In the genomic region with DNA sequence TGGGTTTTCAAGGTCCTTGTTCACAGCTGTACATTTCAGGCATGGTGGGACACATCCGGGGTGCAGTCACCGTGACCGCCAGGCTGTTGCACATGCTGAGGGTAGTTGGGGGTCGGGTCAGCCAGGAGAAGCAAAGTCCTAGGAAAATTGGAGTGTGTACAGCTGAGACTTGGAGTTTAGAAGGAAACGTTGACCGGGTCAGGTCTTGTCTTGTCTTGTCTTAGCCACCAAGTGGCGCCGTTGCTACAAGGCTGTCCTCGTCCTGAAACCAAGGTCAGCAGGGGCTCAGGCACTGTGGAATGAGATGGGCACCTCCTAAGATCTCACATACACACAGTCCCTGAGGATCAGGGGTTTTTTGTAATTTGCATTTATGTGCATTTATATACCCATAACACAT, we compare ENCODE assay signal across 7 mouse cellular contexts. TPM values are rescaled to one million over a fixed set of nuclear protein-coding genes. Genes with fewer than 3 reads are reported as not detected.
DNase-seq lines count a peak whose midpoint lies in the region; ATAC-seq and TF ChIP-seq lines count a peak whose summit lies in the region.

No protein-coding gene starts in this region.

- no peak for TF ChIP-seq POLR2A in cortical plate, adult 2 months (IDR thresholded peaks at IDR 0.05; ENCODE audit: extremely low read depth, insufficient read depth, low read length)
- TF ChIP-seq POLR2A in heart, adult 2 months (IDR thresholded peaks at IDR 0.05; ENCODE audit: insufficient read depth, low read depth, low read length): no peak

- intact Hi-C loops in heart, adult 2 months (cut with DNase I): loop anchor here (2.0 to 10.0 kb wide), 2 partner anchors 337 to 375 kb away; no protein-coding TSS in a partner anchor

- H3K79me2 ChIP-seq in heart, adult 2 months (replicated peaks; ENCODE audit: control insufficient read depth, insufficient read depth, low read length): no peaks in the 10 kb centered on the region

- H3K9ac ChIP-seq in heart, adult 2 months (ENCODE audit: low read depth, low read length): no peak overlapping the region
- no peak overlapping the region for H3K9ac ChIP-seq in kidney, embryonic 14.5 days (ENCODE audit: low read depth, low read length)

- 6% methylated on average over 9 of the region's 9 CpGs for WGBS in heart, adult 2 months
- WGBS in kidney, embryonic 14.5 days: 5% methylated on average over 9 of the region's 9 CpGs

- no peaks in the 10 kb centered on the region for H3K27me3 ChIP-seq in E14TG2a.4 (ENCODE audit: insufficient read depth, low read length)
- 0 out of 2 replicates have a peak, but pooled peaks cover 1% of the 10 kb centered on the region for H3K27me3 ChIP-seq in heart, adult 2 months (ENCODE audit: control insufficient read depth, insufficient read depth, low read length)
- H3K27me3 ChIP-seq in kidney, embryonic 14.5 days (ENCODE audit: control insufficient read depth, insufficient read depth, low read length): no peaks in the 10 kb centered on the region

- H3K4me3 ChIP-seq in E14TG2a.4 (replicated peaks; ENCODE audit: low read length): no peak overlapping the region
- H3K4me3 ChIP-seq in cortical plate, adult 2 months (ENCODE audit: insufficient read depth, low read length): no peak overlapping the region
- H3K4me3 ChIP-seq in heart, adult 2 months: no peak overlapping the region
- H3K4me3 ChIP-seq in kidney, embryonic 14.5 days (ENCODE audit: low read length): no peak overlapping the region

- TF ChIP-seq CTCF in E14TG2a.4 (conservative IDR thresholded peaks at IDR 0.05; ENCODE audit: low read length): peak; percentile 43
- peak; percentile 80 for TF ChIP-seq CTCF in cortical plate, adult 2 months (IDR thresholded peaks at IDR 0.05; ENCODE audit: extremely low read depth, insufficient read depth, low read length)
- peak; percentile 74 for TF ChIP-seq CTCF in heart, adult 2 months (IDR thresholded peaks at IDR 0.05)

- no peak overlapping the region for H3K4me2 ChIP-seq in kidney, embryonic 14.5 days (replicated peaks; ENCODE audit: low read depth, low read length)

- H3K36me3 ChIP-seq in E14TG2a.4 (ENCODE audit: insufficient read depth, low read length): no peaks in the 10 kb centered on the region
- H3K36me3 ChIP-seq in heart, adult 2 months (ENCODE audit: control insufficient read depth, insufficient read depth, low read length): no peaks in the 10 kb centered on the region
- no peaks in the 10 kb centered on the region for H3K36me3 ChIP-seq in kidney, embryonic 14.5 days (ENCODE audit: control insufficient read depth, insufficient read depth, low read length)

- no peaks in the 10 kb centered on the region for H3K9me3 ChIP-seq in E14TG2a.4 (ENCODE audit: low read length)
- no peaks in the 10 kb centered on the region for H3K9me3 ChIP-seq in kidney, embryonic 14.5 days (ENCODE audit: control insufficient read depth, low read length)

- DNase-seq in ZHBTc4 (ENCODE audit: low read depth, low spot score): peak; percentile 79
- DNase-seq in heart, adult 2 months: peak; percentile 32 to 41
- DNase-seq in lung, postnatal 14 days: peak; percentile 57
- peak; percentile 75 for DNase-seq in retina, postnatal 1 day

- ATAC-seq in kidney, embryonic 14.5 days (ENCODE audit: low FRiP score, low TSS enrichment): peak; percentile 77

- H3K27ac ChIP-seq in cortical plate, adult 2 months (ENCODE audit: insufficient read depth, low read length): no peak overlapping the region
- no peak overlapping the region for H3K27ac ChIP-seq in heart, adult 2 months
- no peak overlapping the region for H3K27ac ChIP-seq in kidney, embryonic 14.5 days (ENCODE audit: low read depth, low read length)

- TF ChIP-seq EP300 in heart, adult 2 months (IDR thresholded peaks at IDR 0.05; ENCODE audit: insufficient read depth, low read depth, low read length): no peak

- H3K4me1 ChIP-seq in E14TG2a.4 (replicated peaks; ENCODE audit: low read depth, low read length): 0 out of 2 replicates have a peak, but pooled peaks cover 2% of the 10 kb centered on the region
- H3K4me1 ChIP-seq in cortical plate, adult 2 months (ENCODE audit: control insufficient read depth, insufficient read depth, low read length): no peaks in the 10 kb centered on the region
- no peaks in the 10 kb centered on the region for H3K4me1 ChIP-seq in heart, adult 2 months (ENCODE audit: control insufficient read depth, insufficient read depth, low read length)
- H3K4me1 ChIP-seq in kidney, embryonic 14.5 days (ENCODE audit: control insufficient read depth, insufficient read depth, low read length): no peaks in the 10 kb centered on the region

RNA-seq across cellular contexts. Expression of a gene that starts 9.1 kb away (rescaled TPM):
- polyA plus RNA-seq in cortical plate, adult 2 months (2012; rRNA removed): 0.33 and 0.47 TPM in 2 replicates
- under 1 TPM in 1 of 2 experiments, not detected in 1; 0.32 TPM for total RNA-seq in heart, adult 2 months (2021)
- polyA plus RNA-seq in heart, adult 2 months (2012; rRNA removed): not detected in 2 replicates
- polyA plus RNA-seq in kidney, embryonic 14.5 days (2014; fragmentation: Nextera tagmentation; extraction: Ambion mirVana): 0.53 and 0.93 TPM in 2 replicates

RNA-seq across cellular contexts. Expression of a gene that starts 10.6 kb away (rescaled TPM):
- polyA plus RNA-seq in cortical plate, adult 2 months (2012; rRNA removed): 14.4 and 15.0 TPM in 2 replicates
- total RNA-seq in heart, adult 2 months (2021): 1 to 10 TPM; 9.8 to 9.9 TPM
- 2.8 and 4.7 TPM in 2 replicates for polyA plus RNA-seq in heart, adult 2 months (2012; rRNA removed)
- 6.1 and 13.7 TPM in 2 replicates for polyA plus RNA-seq in kidney, embryonic 14.5 days (2014; fragmentation: Nextera tagmentation; extraction: Ambion mirVana)
